Mouse (Mus musculus) midbrain, embryonic 15.5 days (tissue): Measurements from ENCODE around the gene Tbx4. TPM values are rescaled to one million over a fixed set of nuclear protein-coding genes. Genes with fewer than 3 reads are reported as not detected.
A peak's percentile ranks its signal among the peaks of the same experiment; 100 is the strongest.

Experiments used
- ATAC-seq: fragments of 200-750 bp; cut with Nextera tagmentation; replicated peaks from 2 replicates; pipeline ENCODE4 v1.8.0; 2017; ENCODE audit warnings: moderate TSS enrichment
- H3K27ac ChIP-seq: fragments of 300-500 bp; sonication (generic); 2 replicates; pipeline ENCODE4 v1.5.1; 2015; ENCODE audit warnings: mild to moderate bottlenecking, inconsistent platforms
- H3K27me3 ChIP-seq: fragments of 300-500 bp; sonication (generic); replicated peaks from 2 replicates; pipeline ENCODE4 v1.6.1; 2015; ENCODE audit warnings: inconsistent platforms
- H3K36me3 ChIP-seq: fragments of 300-500 bp; sonication (generic); replicated peaks from 2 replicates; pipeline ENCODE4 v1.6.1; 2015; ENCODE audit warnings: inconsistent platforms
- H3K4me1 ChIP-seq: fragments of 300-500 bp; sonication (generic); 2 replicates; pipeline ENCODE4 v1.6.1; 2015; ENCODE audit warnings: inconsistent platforms
- H3K4me2 ChIP-seq: fragments of 300-500 bp; sonication (generic); 2 replicates; pipeline ENCODE4 v1.6.1; 2015; ENCODE audit warnings: inconsistent platforms, mild to moderate bottlenecking, moderate library complexity
- H3K4me3 ChIP-seq: fragments of 300-500 bp; sonication (generic); 2 replicates; pipeline ENCODE4 v1.5.1; 2015; ENCODE audit warnings: mild to moderate bottlenecking, inconsistent platforms
- H3K9ac ChIP-seq: fragments of 300-500 bp; sonication (generic); 2 replicates; pipeline ENCODE4 v1.6.1; 2015; ENCODE audit warnings: mild to moderate bottlenecking, inconsistent platforms
- H3K9me3 ChIP-seq: fragments of 300-500 bp; sonication (generic); 2 replicates; pipeline ENCODE4 v1.6.1; 2016; ENCODE audit warnings: inconsistent platforms
- whole genome bisulfite sequencing: fragments of 180-500 bp; shearing (Covaris S2); methylation state at CpG from one replicate; pipeline ENCODE4 v1.1.7; 2015; ENCODE audit warnings: mixed read lengths; 5-methylcytosine and 5-hydroxymethylcytosine counted together
- polyA plus RNA-seq: library from polyadenylated mRNA; unstranded; fragments of >200 nt; fragmentation: Nextera tagmentation; extraction: Ambion mirVana; gene quantifications from 2 replicates; pipeline ENCODE4 v1.2.1, GENCODE M21; 2015

Gene Tbx4
- polyA plus RNA-seq, 1 experiment from 2014 or later: 0.46 TPM

GRCm38 (mm10) chr11:85842596-85843346 is 43.5 kb upstream of the Tbx4 start:
- no peak for ATAC-seq
- H3K4me2 ChIP-seq: peak overlapping the region; percentile 74
- H3K9me3 ChIP-seq: no peaks in the 10 kb centered on the region
- no peak overlapping the region for H3K27ac ChIP-seq
- H3K9ac ChIP-seq: no peak overlapping the region
- WGBS: 5% methylated on average over 24 of the region's 24 CpGs
- no peaks in the 10 kb centered on the region for H3K36me3 ChIP-seq
- no peak overlapping the region for H3K4me3 ChIP-seq
- peaks cover 88% of the 10 kb centered on the region for H3K27me3 ChIP-seq
- H3K4me1 ChIP-seq: peaks cover 34% of the 10 kb centered on the region

- H3K4me3 ChIP-seq: peak overlapping the region; percentile 32
- H3K27ac ChIP-seq: no peak overlapping the region
- 0 out of 2 replicates have a peak, but pooled peaks have one; percentile 30 for ATAC-seq
- peaks cover 83% of the 10 kb centered on the region for H3K27me3 ChIP-seq
- peak overlapping the region; percentile 74 for H3K4me2 ChIP-seq
- WGBS: under 1% methylated on average over 18 of the region's 18 CpGs
- H3K9me3 ChIP-seq: no peaks in the 10 kb centered on the region
- no peaks in the 10 kb centered on the region for H3K36me3 ChIP-seq
- no peak overlapping the region for H3K9ac ChIP-seq
- peaks cover 34% of the 10 kb centered on the region for H3K4me1 ChIP-seq
These were observed 42.9 kb upstream of the Tbx4 start for GRCm38 (mm10) chr11:85843347-85843692.

- Histone ChIP-seq H3K4me1 (peaks cover 34% of the 10 kb centered on the region), H3K27me3 (peaks cover 75% of the 10 kb centered on the region), H3K36me3 (no peaks in the 10 kb centered on the region), H3K27ac (no peak overlapping the region), H3K9ac (no peak overlapping the region; the same call in 1 of the 2 replicates), H3K4me3 (peak overlapping the region; percentile 32), H3K4me2 (peak overlapping the region; percentile 74), H3K9me3 (no peaks in the 10 kb centered on the region)
- peak; percentile 36; the same call in 1 of the 2 replicates for ATAC-seq
- WGBS: under 1% methylated on average over 54 of the region's 54 CpGs
These were observed 41.9 kb upstream of the Tbx4 start for GRCm38 (mm10) chr11:85844144-85844965.

- H3K9me3 ChIP-seq: no peaks in the 10 kb centered on the region
- H3K36me3 ChIP-seq: no peaks in the 10 kb centered on the region
- no peak overlapping the region for H3K9ac ChIP-seq
- 29% methylated on average over 5 of the region's 5 CpGs for WGBS
- no peak for ATAC-seq
- H3K27me3 ChIP-seq: peaks cover 72% of the 10 kb centered on the region
- peak overlapping the region; percentile 74; the same call in 1 of the 2 replicates for H3K4me2 ChIP-seq
- H3K4me3 ChIP-seq: no peak overlapping the region
- peaks cover 34% of the 10 kb centered on the region for H3K4me1 ChIP-seq
- H3K27ac ChIP-seq: no peak overlapping the region
These were observed 41.3 kb upstream of the Tbx4 start for GRCm38 (mm10) chr11:85844971-85845370.

GRCm38 (mm10) chr11:85845921-85846320 is 40.3 kb upstream of the Tbx4 start:
- Histone ChIP-seq H3K4me2 (no peak overlapping the region), H3K9ac (no peak overlapping the region), H3K4me1 (peaks cover 28% of the 10 kb centered on the region), H3K9me3 (no peaks in the 10 kb centered on the region), H3K36me3 (no peaks in the 10 kb centered on the region), H3K27ac (no peak overlapping the region), H3K27me3 (peaks cover 68% of the 10 kb centered on the region), H3K4me3 (no peak overlapping the region)
- ATAC-seq: no peak
- WGBS: 44% methylated on average over 5 of the region's 5 CpGs

- no peak overlapping the region for H3K4me2 ChIP-seq
- H3K4me3 ChIP-seq: no peak overlapping the region
- H3K4me1 ChIP-seq: peaks cover 28% of the 10 kb centered on the region
- WGBS: 68% methylated on average over 4 of the region's 4 CpGs
- no peaks in the 10 kb centered on the region for H3K9me3 ChIP-seq
- no peak overlapping the region for H3K27ac ChIP-seq
- no peak for ATAC-seq
- H3K27me3 ChIP-seq: peaks cover 62% of the 10 kb centered on the region
- H3K36me3 ChIP-seq: no peaks in the 10 kb centered on the region
- no peak overlapping the region for H3K9ac ChIP-seq
These were observed 39.7 kb upstream of the Tbx4 start for GRCm38 (mm10) chr11:85846509-85846908.

GRCm38 (mm10) chr11:85849037-85849436 is 37.2 kb upstream of the Tbx4 start:
- Histone ChIP-seq H3K9me3 (no peaks in the 10 kb centered on the region), H3K27me3 (peaks cover 38% of the 10 kb centered on the region), H3K4me2 (peak overlapping the region; percentile 65), H3K4me1 (peaks cover 7% of the 10 kb centered on the region), H3K27ac (no peak overlapping the region), H3K4me3 (peak overlapping the region; percentile 32), H3K9ac (0 out of 2 replicates have a peak overlapping the region, but pooled peaks have one; percentile 41), H3K36me3 (no peaks in the 10 kb centered on the region)
- under 1% methylated on average over 21 of the region's 21 CpGs for WGBS
- peak; percentile 75 for ATAC-seq

- Histone ChIP-seq H3K4me2 (peak within 1 kb of the TSS; percentile 65), H3K9me3 (no peaks in the 10 kb centered on the region), H3K4me1 (no peaks in the 10 kb centered on the region), H3K36me3 (no peaks in the 10 kb centered on the region), H3K4me3 (no peak within 1 kb of the TSS), H3K27ac (no peak within 1 kb of the TSS), H3K9ac (no peak within 1 kb of the TSS), H3K27me3 (peaks cover 27% of the 10 kb centered on the region)
- 79% methylated on average over 6 of the region's 6 CpGs for WGBS
- ATAC-seq: no peak
These were observed 36.0 kb upstream of the Tbx4 start, which contains the start of gene Gm11444 for GRCm38 (mm10) chr11:85850233-85850632. TSS of gene Gm11444 (minus strand) at chr11:85850333.

GRCm38 (mm10) chr11:85850758-85851157 is 35.5 kb upstream of the Tbx4 start:
- ATAC-seq: no peak

GRCm38 (mm10) chr11:85857997-85858698 is 28.1 kb upstream of the Tbx4 start:
- no peak overlapping the region for H3K4me3 ChIP-seq
- peaks cover 6% of the 10 kb centered on the region; the same call in 1 of the 2 replicates for H3K4me1 ChIP-seq
- H3K9ac ChIP-seq: no peak overlapping the region
- 7% methylated on average over 6 of the region's 6 CpGs for WGBS
- no peak overlapping the region for H3K4me2 ChIP-seq
- no peaks in the 10 kb centered on the region for H3K27me3 ChIP-seq
- ATAC-seq: no peak
- H3K36me3 ChIP-seq: no peaks in the 10 kb centered on the region
- H3K27ac ChIP-seq: no peak overlapping the region
- no peaks in the 10 kb centered on the region for H3K9me3 ChIP-seq

More at GRCm38 (mm10) chr11:85850758-85851157, 35.5 kb upstream of the Tbx4 start:
- no peaks in the 10 kb centered on the region for H3K4me1 ChIP-seq
- peaks cover 22% of the 10 kb centered on the region for H3K27me3 ChIP-seq
- H3K36me3 ChIP-seq: no peaks in the 10 kb centered on the region
- H3K4me2 ChIP-seq: no peak overlapping the region
- H3K4me3 ChIP-seq: no peak overlapping the region
- H3K27ac ChIP-seq: no peak overlapping the region
- 29% methylated on average over 6 of the region's 6 CpGs for WGBS
- no peaks in the 10 kb centered on the region for H3K9me3 ChIP-seq
- no peak overlapping the region for H3K9ac ChIP-seq

- 42% methylated on average over 7 of the region's 7 CpGs for WGBS
- Histone ChIP-seq H3K9me3 (no peaks in the 10 kb centered on the region), H3K27ac (no peak overlapping the region), H3K27me3 (no peaks in the 10 kb centered on the region), H3K4me3 (no peak overlapping the region), H3K9ac (no peak overlapping the region), H3K36me3 (no peaks in the 10 kb centered on the region), H3K4me2 (no peak overlapping the region), H3K4me1 (no peaks in the 10 kb centered on the region)
- ATAC-seq: no peak
These were observed 21.9 kb upstream of the Tbx4 start for GRCm38 (mm10) chr11:85864363-85864762.
